Mouse (Mus musculus): Measurements from ENCODE around the gene Btrc.

GRCm38 (mm10) chr19:45422276-45422675 lies 58.7 kb downstream of the Btrc start:
- TF ChIP-seq GATA1 (IDR thresholded peaks at IDR 0.05; ENCODE audit: borderline replicate concordance, low read length), result no peak
- no peak for TF ChIP-seq FLI1 (IDR thresholded peaks at IDR 0.05; ENCODE audit: low read length)
